Mouse (Mus musculus) olfactory bulb, adult 2 months (tissue): ENCODE data around the gene Arhgef33. TPM values are rescaled to one million over a fixed set of nuclear protein-coding genes. Genes with fewer than 3 reads are reported as not detected.

ENCODE experiments used
- H3K27ac ChIP-seq: fragments of 200-500 bp; 2 replicates; pipeline ENCODE4 v1.5.1; 2012; ENCODE audit warnings: low read depth, low read length; ENCODE audit not compliant: insufficient read depth
- H3K4me1 ChIP-seq: fragments of 200-500 bp; 2 replicates; pipeline ENCODE4 v1.6.1; 2012; ENCODE audit warnings: low read length; ENCODE audit not compliant: control insufficient read depth, insufficient read depth
- H3K4me3 ChIP-seq: fragments of 200-500 bp; 2 replicates; pipeline ENCODE4 v1.5.1; 2012; ENCODE audit warnings: mild to moderate bottlenecking, low read depth, low read length, moderate library complexity; ENCODE audit not compliant: insufficient read depth
- CTCF ChIP-seq: fragments of 200-500 bp; IDR thresholded peaks from 2 replicates; pipeline ENCODE4 v1.5.1; 2012; ENCODE audit warnings: low read depth, mild to moderate bottlenecking, low read length, moderate library complexity; ENCODE audit not compliant: insufficient read depth
- POLR2A ChIP-seq: fragments of 200-500 bp; IDR thresholded peaks from 2 replicates; pipeline ENCODE4 v1.6.1; 2012; ENCODE audit warnings: mild to moderate bottlenecking, low read depth, low read length, moderate library complexity; ENCODE audit not compliant: insufficient read depth
- WGBS: fragments of 180-500 bp; shearing (Covaris S2); methylation state at CpG from one replicate; pipeline ENCODE4 v1.1.7; 2018; 5-methylcytosine and 5-hydroxymethylcytosine counted together
- polyA plus RNA-seq: library from polyadenylated mRNA; stranded (reverse); fragments of >200 nt; gene quantifications from 2 replicates; pipeline ENCODE4 v1.2.4, GENCODE M21; 2012; ENCODE audit warnings: low replicate concordance; ENCODE audit not compliant: missing spikeins, insufficient read depth, insufficient read length

Gene Arhgef33
- polyA plus RNA-seq, 1 experiment = not detected

DNA sequence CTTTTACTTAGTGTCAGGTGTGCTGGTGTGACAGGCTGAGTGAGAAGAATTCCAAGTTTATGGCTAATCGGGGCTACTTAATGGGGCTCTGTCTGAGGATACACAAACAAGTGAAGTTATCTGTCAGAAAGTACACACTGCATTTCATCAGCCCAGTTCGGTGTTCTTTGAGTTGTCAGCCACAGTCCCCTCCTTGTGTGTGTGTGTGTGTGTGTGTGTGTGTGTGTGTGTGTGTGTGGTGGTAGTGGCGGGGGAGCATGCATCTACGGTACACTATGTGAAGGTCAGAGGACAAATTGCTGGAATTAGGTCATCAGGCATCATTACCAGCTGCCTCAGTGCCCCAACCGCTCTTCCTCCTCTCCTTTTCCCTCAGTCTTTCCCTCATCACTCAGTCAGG lies 18.2 kb downstream of the Arhgef33 start:
- Histone ChIP-seq H3K4me1 (no peaks in the 10 kb centered on the region), H3K27ac (no peak overlapping the region), H3K4me3 (no peak overlapping the region)
- no peak for TF ChIP-seq CTCF
- TF ChIP-seq POLR2A = no peak
- WGBS = 87% methylated on average over 5 of the region's 5 CpGs

DNA sequence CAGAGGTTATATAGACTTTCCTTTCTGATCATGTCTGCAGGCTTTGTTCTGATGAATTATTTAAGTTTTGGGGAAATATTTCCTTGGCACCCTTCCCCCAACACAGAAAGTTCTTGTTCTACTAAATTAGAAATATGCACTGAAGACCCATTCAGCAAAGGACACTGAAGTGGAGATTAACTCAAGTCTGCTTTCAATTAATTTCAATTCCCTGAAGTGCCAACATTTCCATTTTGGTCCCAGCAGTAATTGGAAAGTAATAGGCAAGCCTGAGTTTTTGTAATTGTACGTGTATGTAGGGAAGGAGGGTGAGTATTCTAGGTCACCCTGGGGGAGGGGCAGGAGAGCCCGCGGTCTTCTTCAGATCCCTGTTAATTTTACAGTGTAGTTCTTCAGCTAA lies 19.2 kb downstream of the Arhgef33 start:
- H3K4me1 ChIP-seq = no peaks in the 10 kb centered on the region
- no peak for TF ChIP-seq CTCF
- no peak overlapping the region for H3K27ac ChIP-seq
- H3K4me3 ChIP-seq = no peak overlapping the region
- WGBS = 73% methylated on average over 3 of the region's 3 CpGs

DNA sequence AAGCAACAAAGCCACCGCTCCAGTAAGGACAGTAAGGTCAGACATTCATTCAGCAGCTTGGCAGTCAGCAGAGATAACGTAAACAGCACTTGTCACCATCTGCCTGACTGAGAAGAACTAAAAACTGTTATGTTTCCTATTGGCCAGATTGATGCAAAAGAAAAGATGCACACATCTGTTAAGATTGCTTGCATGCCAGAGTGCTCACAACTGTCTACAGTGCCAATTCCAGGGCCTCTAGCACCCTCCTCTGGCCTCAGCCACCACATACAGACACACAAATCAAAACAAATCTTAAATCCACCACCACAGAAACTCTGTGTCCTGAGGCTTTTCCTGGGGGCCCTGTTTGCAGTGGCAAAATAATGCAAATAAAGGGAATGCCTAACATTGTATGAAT lies 25.2 kb downstream of the Arhgef33 start:
- WGBS = 84% methylated on average over 2 of the region's 2 CpGs
- Histone ChIP-seq H3K4me1 (no peaks in the 10 kb centered on the region), H3K4me3 (no peak overlapping the region), H3K27ac (no peak overlapping the region)
- TF ChIP-seq POLR2A (no peak), CTCF (no peak)

DNA sequence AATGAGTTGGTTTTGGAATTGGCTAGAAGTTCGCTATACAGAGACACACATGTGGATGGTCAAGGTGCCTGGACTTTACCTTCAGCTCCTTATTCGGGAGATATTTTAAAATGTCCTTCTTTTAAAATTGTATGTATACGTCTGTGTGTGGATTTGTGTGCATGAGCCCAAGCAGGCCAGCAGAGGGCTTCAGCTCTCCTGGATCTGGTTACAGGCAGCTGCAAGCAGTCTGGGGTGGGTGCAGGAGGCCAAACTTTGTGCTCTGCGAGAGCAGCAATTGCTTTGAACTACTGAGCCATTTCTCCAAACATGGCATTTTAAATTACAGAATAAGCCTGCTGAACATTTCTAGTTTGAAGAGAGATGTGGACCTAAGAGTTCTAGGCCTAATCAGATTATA lies 38.1 kb downstream of the Arhgef33 start:
- TF ChIP-seq POLR2A (no peak), CTCF (no peak)
- H3K4me3 ChIP-seq = no peak overlapping the region
- 70% methylated on average over 4 of the region's 4 CpGs for WGBS
- peaks cover 11% of the 10 kb centered on the region for H3K4me1 ChIP-seq
- no peak overlapping the region for H3K27ac ChIP-seq

DNA sequence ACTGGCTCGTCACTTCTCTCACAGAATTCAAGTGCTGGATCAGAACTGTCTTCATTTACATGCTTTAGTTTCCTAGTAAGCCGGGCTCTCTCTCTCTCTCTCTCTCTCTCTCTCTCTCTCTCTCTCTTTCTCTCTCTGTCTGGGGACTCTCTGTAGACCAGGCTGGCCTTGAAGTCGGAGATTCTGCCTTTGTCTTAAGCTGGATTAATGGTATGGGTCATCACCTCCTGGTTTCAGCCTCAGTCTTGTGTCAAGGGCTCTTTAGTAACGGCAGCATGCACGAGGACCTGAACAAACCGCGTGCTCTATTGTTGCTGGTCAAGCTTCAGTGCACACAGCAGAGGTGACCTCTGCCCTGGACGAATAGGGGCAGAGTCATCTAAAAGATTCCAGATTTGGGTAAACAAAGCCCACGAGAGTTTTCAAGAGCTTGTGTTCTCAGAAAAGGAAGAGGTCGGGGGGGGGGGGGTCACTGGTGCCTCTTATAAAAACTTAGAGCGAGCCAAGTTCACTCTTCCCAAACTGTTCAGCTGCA lies 39.5 kb downstream of the Arhgef33 start:
- no peak for TF ChIP-seq POLR2A
- no peak for TF ChIP-seq CTCF
- H3K4me1 ChIP-seq = peaks cover 11% of the 10 kb centered on the region
- WGBS = 40% methylated on average over 11 of the region's 11 CpGs
- peak overlapping the region; percentile 67; the same call in 1 of the 2 replicates for H3K27ac ChIP-seq
- no peak overlapping the region for H3K4me3 ChIP-seq

DNA sequence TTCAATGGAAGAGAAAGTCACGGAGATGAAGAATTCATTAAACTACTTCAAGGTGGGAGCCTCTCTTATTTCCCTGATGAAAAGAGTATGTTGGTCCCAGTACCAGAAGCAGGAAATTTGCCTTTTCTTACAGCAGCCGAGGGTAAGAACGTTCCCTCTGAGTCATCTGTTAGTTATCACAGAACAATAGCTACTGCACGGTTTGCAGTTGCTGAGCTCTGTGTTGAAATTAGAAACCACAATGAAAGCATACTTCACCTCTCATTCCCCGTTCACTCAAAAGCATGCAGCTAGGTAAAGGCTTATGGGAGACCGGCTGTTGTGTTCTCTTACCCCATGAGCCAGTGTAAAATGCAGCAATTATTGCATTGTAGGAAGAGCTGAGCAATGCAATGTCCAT lies 40.0 kb downstream of the Arhgef33 start:
- peak overlapping the region; percentile 67 for H3K27ac ChIP-seq
- H3K4me1 ChIP-seq = peaks cover 11% of the 10 kb centered on the region
- WGBS = 24% methylated on average over 6 of the region's 6 CpGs
- no peak for TF ChIP-seq POLR2A
- TF ChIP-seq CTCF = no peak
- H3K4me3 ChIP-seq = no peak overlapping the region

DNA sequence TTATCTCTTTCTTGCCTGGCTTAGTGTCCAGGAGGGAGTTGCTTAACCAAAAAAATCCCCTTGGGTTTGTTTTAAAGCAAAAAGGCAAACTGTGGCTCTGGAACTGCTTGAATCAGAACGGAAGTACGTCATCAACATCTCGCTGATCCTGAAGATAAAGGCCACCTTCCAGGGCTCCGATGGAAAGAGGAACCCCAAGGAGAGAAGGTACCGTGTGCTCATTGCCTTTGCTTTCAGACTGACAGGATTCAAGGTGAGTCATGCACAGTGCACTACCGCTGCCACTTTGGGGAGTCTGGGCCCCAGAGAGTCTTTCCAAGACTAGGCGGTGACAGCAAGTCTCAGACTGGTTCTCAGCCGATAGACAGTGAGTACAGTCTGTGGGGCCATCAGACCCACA lies 53.0 kb downstream of the Arhgef33 start:
- TF ChIP-seq POLR2A (no peak), CTCF (no peak)
- H3K4me1 ChIP-seq = no peaks in the 10 kb centered on the region
- H3K27ac ChIP-seq = no peak overlapping the region
- H3K4me3 ChIP-seq = no peak overlapping the region
- WGBS = 93% methylated on average over 8 of the region's 8 CpGs

DNA sequence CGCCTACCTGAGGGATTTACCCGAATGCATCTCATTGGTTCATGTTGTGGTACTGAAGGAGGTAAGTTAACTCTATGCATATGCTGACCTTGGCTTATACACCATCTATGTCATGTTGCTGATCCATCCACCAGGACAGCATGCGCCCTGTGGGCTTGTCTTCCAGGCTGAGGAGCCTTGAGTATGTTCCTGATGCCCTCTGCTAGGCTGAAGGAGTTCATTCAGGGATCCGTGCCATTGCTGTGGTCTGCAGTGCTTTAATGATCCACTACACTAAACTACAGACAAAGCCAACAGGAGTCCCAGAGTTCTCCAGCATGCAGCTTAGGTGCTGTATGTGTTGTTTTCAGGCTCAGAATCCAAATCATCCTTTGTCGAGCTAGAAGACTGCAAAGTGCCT lies 60.1 kb downstream of the Arhgef33 start:
- no peaks in the 10 kb centered on the region for H3K4me1 ChIP-seq
- no peak overlapping the region for H3K27ac ChIP-seq
- H3K4me3 ChIP-seq = no peak overlapping the region
- 91% methylated on average over 5 of the region's 5 CpGs for WGBS
- TF ChIP-seq POLR2A = no peak
- TF ChIP-seq CTCF = no peak

DNA sequence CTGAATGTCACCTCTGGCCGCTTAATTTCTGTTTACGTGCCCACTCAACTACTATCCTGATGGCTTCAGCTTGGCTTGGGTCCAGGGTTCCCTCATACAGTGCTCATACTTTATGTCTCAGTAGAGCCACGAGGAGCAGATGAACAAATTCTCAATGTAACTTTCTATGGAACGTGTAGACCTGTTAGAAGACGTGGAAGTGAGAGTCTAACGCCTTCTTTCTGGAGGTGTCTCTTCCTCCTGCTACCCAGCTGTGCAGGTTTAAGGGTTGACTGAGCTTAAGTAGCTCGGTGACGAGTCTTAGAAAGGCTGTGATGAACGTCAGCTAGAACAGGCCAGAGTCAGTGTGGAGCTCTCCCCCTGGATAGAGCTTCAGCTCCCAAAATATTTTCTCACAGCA lies 61.4 kb downstream of the Arhgef33 start:
- WGBS = 80% methylated on average over 9 of the region's 9 CpGs
- no peak overlapping the region for H3K27ac ChIP-seq
- peaks cover 6% of the 10 kb centered on the region for H3K4me1 ChIP-seq
- TF ChIP-seq CTCF (no peak), POLR2A (no peak)
- H3K4me3 ChIP-seq = no peak overlapping the region
